Mouse (Mus musculus) forebrain, postnatal 0 days (tissue): Measurements from ENCODE around the gene Gdpgp1. TPM values are rescaled to one million over a fixed set of nuclear protein-coding genes. Genes with fewer than 3 reads are reported as not detected.

ENCODE experiments used
- ATAC-seq: fragments of 200-750 bp; cut with Nextera tagmentation; 2 replicates; pipeline ENCODE4 v1.8.0; 2017; ENCODE audit warnings: mild to moderate bottlenecking, moderate library complexity
- DNase-seq: peaks from one replicate; pipeline ENCODE4 v3.0.0-alpha.2; 2015
- H3K27ac ChIP-seq: fragments of 300-500 bp; sonication (generic); 2 replicates; pipeline ENCODE4 v1.5.1; 2014; ENCODE audit warnings: low read depth, mild to moderate bottlenecking, antibody characterized with exemption, low read length, moderate library complexity, mixed read lengths
- H3K27me3 ChIP-seq: fragments of 300-500 bp; sonication (generic); 2 replicates; pipeline ENCODE4 v1.6.1; 2014; ENCODE audit warnings: mild to moderate bottlenecking, low read length, mixed read lengths; ENCODE audit not compliant: insufficient read depth
- H3K36me3 ChIP-seq: fragments of 300-500 bp; sonication (generic); 2 replicates; pipeline ENCODE4 v1.6.1; 2014; ENCODE audit warnings: mild to moderate bottlenecking, moderate library complexity; ENCODE audit not compliant: insufficient read depth
- H3K4me1 ChIP-seq: fragments of 300-500 bp; sonication (generic); 2 replicates; pipeline ENCODE4 v1.6.1; 2014; ENCODE audit warnings: antibody characterized with exemption; ENCODE audit not compliant: insufficient read depth
- H3K4me2 ChIP-seq: fragments of 300-500 bp; sonication (generic); 2 replicates; pipeline ENCODE4 v1.6.1; 2014; ENCODE audit warnings: low read depth, mild to moderate bottlenecking, moderate library complexity
- H3K4me3 ChIP-seq: fragments of 300-500 bp; sonication (generic); 2 replicates; pipeline ENCODE4 v1.5.1; 2014; ENCODE audit warnings: low read depth, low read length, mixed read lengths
- H3K9ac ChIP-seq: fragments of 300-500 bp; sonication (generic); 2 replicates; pipeline ENCODE4 v1.6.1; 2014; ENCODE audit warnings: mild to moderate bottlenecking
- H3K9me3 ChIP-seq: fragments of 300-500 bp; sonication (generic); 2 replicates; pipeline ENCODE4 v1.6.1; 2016; ENCODE audit warnings: low read length
- CTCF ChIP-seq: sonication (generic); IDR thresholded peaks from 2 replicates; pipeline ENCODE4 v1.5.1; 2016; ENCODE audit warnings: antibody characterized with exemption, control low read depth, low read depth
- WGBS: fragments of 180-500 bp; shearing (Covaris S2); extraction: QIAGEN DNeasy Blood & Tissue Kit; methylation state at CpG from one replicate; pipeline ENCODE4 v1.1.7; 2014; 5-methylcytosine and 5-hydroxymethylcytosine counted together
- polyA plus RNA-seq: library from polyadenylated mRNA; unstranded; fragments of >200 nt; fragmentation: Nextera tagmentation; extraction: Ambion mirVana; gene quantifications from 2 replicates; pipeline ENCODE4 v1.2.1, GENCODE M21; 2015
- total RNA-seq: library from RNA; depleted of rRNA; stranded (reverse); fragments of >200 nt; gene quantifications from 2 replicates; pipeline ENCODE4 v1.2.3, GENCODE M21; 2014

The Gdpgp1 gene
- total and polyA plus RNA-seq, 2 experiments from 2014 or later = 2.6 to 5.8 TPM

DNA sequence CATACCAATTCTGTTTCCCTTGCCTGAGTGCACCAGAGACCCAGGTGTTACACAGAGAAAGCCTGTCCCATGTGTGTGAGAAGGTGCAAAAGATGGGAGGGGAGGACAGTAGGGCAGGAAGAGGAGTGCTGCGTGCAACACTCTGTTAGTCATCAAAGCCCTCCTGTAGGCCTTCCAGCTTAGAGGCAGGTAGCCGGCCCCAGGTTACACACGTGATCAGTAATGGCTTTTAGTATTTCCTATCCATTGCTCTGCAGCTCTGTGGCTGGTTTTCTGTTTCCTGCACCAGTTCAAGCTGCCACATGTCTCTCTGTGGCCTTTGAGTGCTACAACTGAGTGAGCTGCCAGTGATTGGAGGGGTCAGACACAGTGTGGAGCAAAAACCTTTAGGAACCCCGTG, 28.3 kb upstream of the Gdpgp1 start:
- WGBS = 84% methylated on average over 4 of the region's 4 CpGs
- DNase-seq (no peak), ATAC-seq (no peak)
- no peaks in the 10 kb centered on the region for H3K9me3 ChIP-seq
- H3K9ac ChIP-seq = no peak overlapping the region
- peaks cover 23% of the 10 kb centered on the region for H3K4me1 ChIP-seq
- no peak for TF ChIP-seq CTCF
- H3K4me2 ChIP-seq = no peak overlapping the region
- 0 out of 2 replicates have a peak, but pooled peaks cover 6% of the 10 kb centered on the region for H3K36me3 ChIP-seq
- no peak overlapping the region for H3K4me3 ChIP-seq
- H3K27ac ChIP-seq = no peak overlapping the region
- H3K27me3 ChIP-seq = no peaks in the 10 kb centered on the region

DNA sequence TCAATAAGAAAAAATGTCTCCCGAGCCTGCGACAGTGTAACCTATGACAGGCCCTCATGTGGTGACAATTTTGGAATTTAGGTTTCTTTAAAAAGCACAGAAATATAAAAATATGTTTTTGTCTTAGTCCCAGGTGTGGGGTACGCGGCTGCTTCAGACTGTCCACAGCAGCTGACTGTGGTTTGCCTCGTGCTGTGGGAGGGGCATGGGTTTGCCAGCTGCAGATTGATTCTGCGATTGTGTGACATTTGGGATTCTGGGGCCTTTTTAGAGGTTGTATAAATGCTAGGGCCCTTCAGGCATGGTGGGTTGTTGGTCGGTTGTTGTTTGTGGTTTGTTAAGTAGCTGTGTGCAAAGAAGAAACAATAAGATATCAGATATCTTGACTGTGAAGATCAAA, 27.7 kb upstream of the Gdpgp1 start:
- no peak overlapping the region for H3K27ac ChIP-seq
- no peak overlapping the region for H3K9ac ChIP-seq
- H3K27me3 ChIP-seq = no peaks in the 10 kb centered on the region
- DNase-seq = no peak
- no peak overlapping the region for H3K4me2 ChIP-seq
- no peak for ATAC-seq
- 81% methylated on average over 7 of the region's 7 CpGs for WGBS
- H3K9me3 ChIP-seq = no peaks in the 10 kb centered on the region
- 0 out of 2 replicates have a peak, but pooled peaks cover 6% of the 10 kb centered on the region for H3K36me3 ChIP-seq
- no peak for TF ChIP-seq CTCF
- H3K4me3 ChIP-seq = no peak overlapping the region
- peaks cover 17% of the 10 kb centered on the region for H3K4me1 ChIP-seq

DNA sequence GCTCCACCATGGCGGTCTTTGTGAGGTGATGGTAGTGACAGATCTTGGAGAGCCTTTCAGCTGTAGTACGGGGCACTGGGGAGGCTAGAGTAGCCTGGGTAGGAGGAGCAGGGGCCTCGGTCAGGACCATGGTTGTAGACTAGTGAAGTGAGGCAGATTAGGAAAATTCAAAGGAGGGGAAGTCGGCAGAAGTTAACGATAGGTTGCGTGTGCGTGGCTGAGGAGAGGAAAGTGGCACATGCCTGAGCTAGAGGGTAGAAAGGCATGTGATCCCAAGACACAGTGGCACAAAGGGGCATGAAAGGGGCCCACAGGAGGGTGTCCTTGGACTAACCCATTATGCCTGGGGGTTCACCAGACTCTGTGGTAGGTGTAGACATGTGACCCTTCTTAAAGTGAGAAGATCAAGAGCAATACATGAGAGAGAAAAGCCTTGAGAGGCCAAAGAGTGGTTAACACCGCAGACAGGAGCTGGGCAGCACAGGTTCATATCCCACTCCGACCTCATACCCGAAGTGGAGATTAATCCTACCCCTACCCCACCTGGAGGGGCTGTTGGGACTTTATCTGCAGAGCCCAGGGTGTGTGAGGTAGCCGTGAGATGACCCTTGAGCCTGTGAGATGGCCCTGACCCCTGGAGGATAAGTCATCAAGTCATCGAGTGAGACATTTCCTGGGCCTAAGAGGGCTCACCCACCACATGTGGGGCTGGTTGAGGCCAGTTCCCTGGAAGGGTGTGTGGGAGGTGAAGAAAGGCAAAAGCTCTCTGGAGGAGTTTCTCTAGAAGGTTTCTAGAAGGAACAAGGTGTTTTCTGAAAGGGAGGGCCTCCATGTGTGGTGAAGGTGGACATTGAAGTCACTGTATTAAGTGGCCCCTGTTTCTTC, 26.7 kb upstream of the Gdpgp1 start:
- TF ChIP-seq CTCF = no peak
- WGBS = 86% methylated on average over 12 of the region's 12 CpGs
- Histone ChIP-seq H3K27me3 (no peaks in the 10 kb centered on the region), H3K9me3 (no peaks in the 10 kb centered on the region), H3K4me1 (peaks cover 17% of the 10 kb centered on the region; the same call in 1 of the 2 replicates), H3K4me2 (no peak overlapping the region), H3K36me3 (0 out of 2 replicates have a peak, but pooled peaks cover 6% of the 10 kb centered on the region), H3K9ac (no peak overlapping the region), H3K27ac (no peak overlapping the region), H3K4me3 (no peak overlapping the region)
- ATAC-seq (no peak), DNase-seq (no peak)

DNA sequence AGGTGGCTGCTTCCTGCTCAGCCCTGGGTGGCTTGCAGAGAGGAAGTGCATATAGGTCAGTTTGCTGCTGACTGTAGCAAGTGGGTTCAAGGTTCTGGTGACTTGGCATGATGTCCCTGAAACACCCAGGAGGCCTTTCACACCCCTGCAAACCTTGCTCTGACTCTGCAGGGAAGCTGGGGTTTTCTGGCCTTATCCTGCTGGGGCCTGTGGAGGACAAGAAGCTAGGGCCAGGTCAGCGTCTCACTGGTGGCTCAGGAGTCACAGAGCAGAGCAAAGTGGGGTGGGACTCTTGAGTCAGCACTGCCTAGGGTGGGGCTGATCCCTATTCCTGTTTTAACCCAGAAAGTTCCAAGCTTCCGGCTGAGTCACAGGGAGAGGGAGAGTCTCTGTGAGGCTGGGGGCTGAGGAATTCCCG, 25.3 kb upstream of the Gdpgp1 start:
- no peak for TF ChIP-seq CTCF
- H3K4me3 ChIP-seq = no peak overlapping the region
- no peak overlapping the region for H3K4me2 ChIP-seq
- 0 out of 2 replicates have a peak, but pooled peaks cover 5% of the 10 kb centered on the region for H3K4me1 ChIP-seq
- H3K36me3 ChIP-seq = 0 out of 2 replicates have a peak, but pooled peaks cover 6% of the 10 kb centered on the region
- no peaks in the 10 kb centered on the region for H3K9me3 ChIP-seq
- DNase-seq (no peak), ATAC-seq (no peak)
- no peak overlapping the region for H3K9ac ChIP-seq
- WGBS = 75% methylated on average over 3 of the region's 3 CpGs
- no peak overlapping the region for H3K27ac ChIP-seq
- H3K27me3 ChIP-seq = no peaks in the 10 kb centered on the region

DNA sequence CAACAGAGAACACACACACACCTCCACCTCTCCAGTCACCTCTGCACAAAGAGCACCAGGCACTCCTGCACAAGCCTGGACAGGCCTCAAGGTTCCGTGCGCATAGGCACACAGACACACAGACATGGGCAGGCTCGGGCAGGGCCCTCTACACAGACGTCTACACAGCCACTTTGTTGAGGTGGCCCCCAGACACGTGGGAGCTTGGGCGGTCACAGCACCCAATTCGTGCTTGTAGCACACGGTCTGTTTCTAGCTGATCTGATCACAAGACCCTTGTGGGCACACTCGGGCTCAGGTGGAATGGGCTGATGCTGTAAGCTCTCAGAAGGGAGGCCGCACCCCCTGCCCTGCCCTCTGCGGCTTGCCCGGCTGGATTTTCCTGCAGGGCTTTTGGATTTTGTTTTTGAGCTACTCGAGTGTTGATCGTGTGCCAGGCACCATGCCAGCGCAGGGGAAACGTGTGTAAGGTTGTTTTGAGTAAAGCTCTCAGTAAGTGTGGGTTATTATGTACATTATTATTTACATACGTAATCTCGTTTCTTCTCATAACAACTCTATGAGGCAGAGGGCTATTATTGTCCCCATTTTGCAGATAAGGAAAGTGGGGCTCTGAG, 24.5 kb upstream of the Gdpgp1 start:
- Histone ChIP-seq H3K27ac (no peak overlapping the region), H3K4me3 (no peak overlapping the region), H3K36me3 (peaks cover 10% of the 10 kb centered on the region), H3K9me3 (no peaks in the 10 kb centered on the region), H3K9ac (no peak overlapping the region), H3K27me3 (no peaks in the 10 kb centered on the region), H3K4me2 (no peak overlapping the region), H3K4me1 (no peaks in the 10 kb centered on the region)
- ATAC-seq (no peak), DNase-seq (no peak)
- TF ChIP-seq CTCF = no peak
- WGBS = 62% methylated on average over 18 of the region's 18 CpGs

DNA sequence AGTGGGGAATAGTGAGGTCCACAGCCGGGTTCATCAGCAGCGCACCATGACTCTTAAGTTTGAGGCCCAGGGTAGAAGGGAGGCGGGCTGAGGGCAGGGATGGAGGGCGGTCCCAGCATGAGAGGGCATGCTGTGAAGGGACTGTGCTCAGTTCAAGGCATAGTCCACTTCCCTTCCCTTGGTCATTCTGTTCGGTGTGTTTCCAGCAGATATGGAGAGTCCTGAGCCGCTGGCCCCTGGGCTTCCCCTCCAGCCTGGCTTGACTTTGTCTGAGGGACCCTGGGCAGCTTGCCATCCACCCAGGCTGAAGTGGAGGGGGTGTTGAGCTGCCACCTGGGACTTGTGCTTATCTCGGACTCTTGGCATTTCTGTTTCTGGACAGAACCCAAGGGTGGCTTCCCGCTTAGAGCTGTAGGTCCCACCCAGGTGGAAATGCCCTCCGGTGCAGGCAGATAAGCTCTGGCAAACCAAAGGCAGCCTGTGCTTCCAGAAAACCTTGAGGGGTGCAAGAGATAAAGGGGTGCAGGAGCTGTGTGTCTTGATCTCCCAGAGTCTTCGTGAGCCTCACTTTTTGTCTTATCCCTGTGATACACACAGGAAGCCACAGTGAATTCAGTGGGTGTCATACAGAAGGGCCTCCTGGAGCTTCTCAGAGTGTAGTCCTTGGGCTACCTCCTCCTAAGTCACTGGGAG, 23.8 kb upstream of the Gdpgp1 start:
- WGBS = 61% methylated on average over 10 of the region's 10 CpGs
- Histone ChIP-seq H3K9me3 (no peaks in the 10 kb centered on the region), H3K36me3 (peaks cover 13% of the 10 kb centered on the region), H3K9ac (no peak overlapping the region), H3K4me2 (no peak overlapping the region), H3K27me3 (no peaks in the 10 kb centered on the region), H3K4me3 (no peak overlapping the region), H3K27ac (no peak overlapping the region), H3K4me1 (no peaks in the 10 kb centered on the region)
- ATAC-seq = no peak
- no peak for DNase-seq
- no peak for TF ChIP-seq CTCF
